Mouse (Mus musculus): ENCODE measurements around the gene Mrpl28. TPM values are rescaled to one million over a fixed set of nuclear protein-coding genes. Genes with fewer than 3 reads are reported as not detected.

Gene Mrpl28
- polyA plus RNA-seq, 1 experiment from 2014 or later, result 177 TPM

GRCm38 (mm10) chr17:26138239-26138836, 15.0 kb downstream of the Mrpl28 start, which contains the start of gene Axin1:
Gene Axin1 (plus strand): TSS chr17:26138688.
- under 1% methylated on average over 36 of the region's 42 CpGs for whole genome bisulfite sequencing
- Histone ChIP-seq H3K9ac (ENCODE audit: low read depth, low read length) (peak within 1 kb of the TSS; percentile 94), H3K9me3 (ENCODE audit: control insufficient read depth, low read length) (no peaks in the 10 kb centered on the region), H3K36me3 (ENCODE audit: control insufficient read depth, insufficient read depth, low read length) (peaks cover 9% of the 10 kb centered on the region), H3K4me2 (ENCODE audit: low read depth, low read length) (peak within 1 kb of the TSS; percentile 84), H3K27ac (replicated peaks; ENCODE audit: low read depth, low read length) (peak within 1 kb of the TSS; percentile 97), H3K27me3 (replicated peaks; ENCODE audit: control insufficient read depth, insufficient read depth, low read length) (no peaks in the 10 kb centered on the region), H3K4me1 (ENCODE audit: control insufficient read depth, insufficient read depth, low read length) (peaks cover 11% of the 10 kb centered on the region), H3K4me3 (ENCODE audit: low read depth, low read length) (peak within 1 kb of the TSS; percentile 84)
- ATAC-seq (ENCODE audit: low read depth) (peak; percentile 98), DNase-seq (ENCODE audit: low spot score) (peak; percentile 99)

GRCm38 (mm10) chr17:26138901-26139381, 15.6 kb downstream of the Mrpl28 start:
- H3K9ac ChIP-seq (ENCODE audit: low read depth, low read length), result peak overlapping the region; percentile 94
- no peaks in the 10 kb centered on the region for H3K9me3 ChIP-seq (ENCODE audit: control insufficient read depth, low read length)
- peak overlapping the region; percentile 84 for H3K4me3 ChIP-seq (ENCODE audit: low read depth, low read length)
- peak overlapping the region; percentile 84 for H3K4me2 ChIP-seq (ENCODE audit: low read depth, low read length)
- peaks cover 11% of the 10 kb centered on the region for H3K4me1 ChIP-seq (ENCODE audit: control insufficient read depth, insufficient read depth, low read length)
- peak overlapping the region; percentile 97 for H3K27ac ChIP-seq (replicated peaks; ENCODE audit: low read depth, low read length)
- under 1% methylated on average over 27 of the region's 58 CpGs for WGBS
- peaks cover 15% of the 10 kb centered on the region for H3K36me3 ChIP-seq (ENCODE audit: control insufficient read depth, insufficient read depth, low read length)
- ATAC-seq (ENCODE audit: low read depth) (peak; percentile 66), DNase-seq (ENCODE audit: low spot score) (peak; percentile 64)
- H3K27me3 ChIP-seq (replicated peaks; ENCODE audit: control insufficient read depth, insufficient read depth, low read length), result no peaks in the 10 kb centered on the region

- Histone ChIP-seq H3K36me3 (ENCODE audit: control insufficient read depth, insufficient read depth, low read length) (peaks cover 45% of the 10 kb centered on the region), H3K4me1 (ENCODE audit: control insufficient read depth, insufficient read depth, low read length) (peaks cover 11% of the 10 kb centered on the region), H3K4me3 (ENCODE audit: low read depth, low read length) (no peak overlapping the region), H3K4me2 (ENCODE audit: low read depth, low read length) (no peak overlapping the region), H3K9ac (ENCODE audit: low read depth, low read length) (no peak overlapping the region), H3K9me3 (ENCODE audit: control insufficient read depth, low read length) (no peaks in the 10 kb centered on the region), H3K27ac (replicated peaks; ENCODE audit: low read depth, low read length) (no peak overlapping the region), H3K27me3 (replicated peaks; ENCODE audit: control insufficient read depth, insufficient read depth, low read length) (no peaks in the 10 kb centered on the region)
- WGBS, result 78% methylated on average over 4 of the region's 4 CpGs
- DNase-seq (ENCODE audit: low spot score) (no peak), ATAC-seq (ENCODE audit: low read depth) (no peak)
These were observed 19.5 kb downstream of the Mrpl28 start for GRCm38 (mm10) chr17:26142796-26143195.

- Histone ChIP-seq H3K9ac (ENCODE audit: low read depth, low read length) (no peak overlapping the region), H3K27ac (replicated peaks; ENCODE audit: low read depth, low read length) (no peak overlapping the region), H3K4me2 (ENCODE audit: low read depth, low read length) (no peak overlapping the region), H3K4me1 (ENCODE audit: control insufficient read depth, insufficient read depth, low read length) (peaks cover 11% of the 10 kb centered on the region), H3K27me3 (replicated peaks; ENCODE audit: control insufficient read depth, insufficient read depth, low read length) (no peaks in the 10 kb centered on the region), H3K36me3 (ENCODE audit: control insufficient read depth, insufficient read depth, low read length) (peaks cover 50% of the 10 kb centered on the region), H3K9me3 (ENCODE audit: control insufficient read depth, low read length) (no peaks in the 10 kb centered on the region), H3K4me3 (ENCODE audit: low read depth, low read length) (no peak overlapping the region)
- ATAC-seq (ENCODE audit: low read depth) (no peak), DNase-seq (ENCODE audit: low spot score) (no peak)
- WGBS, result 91% methylated on average over 5 of the region's 5 CpGs
These were observed 20.1 kb downstream of the Mrpl28 start for GRCm38 (mm10) chr17:26143386-26143785.

- Histone ChIP-seq H3K4me3 (ENCODE audit: low read depth, low read length) (no peak overlapping the region), H3K9me3 (ENCODE audit: control insufficient read depth, low read length) (peaks cover 7% of the 10 kb centered on the region; the same call in 1 of the 2 replicates), H3K27ac (replicated peaks; ENCODE audit: low read depth, low read length) (no peak overlapping the region), H3K36me3 (ENCODE audit: control insufficient read depth, insufficient read depth, low read length) (peaks cover 80% of the 10 kb centered on the region), H3K4me2 (ENCODE audit: low read depth, low read length) (no peak overlapping the region), H3K4me1 (ENCODE audit: control insufficient read depth, insufficient read depth, low read length) (no peaks in the 10 kb centered on the region), H3K27me3 (replicated peaks; ENCODE audit: control insufficient read depth, insufficient read depth, low read length) (no peaks in the 10 kb centered on the region), H3K9ac (ENCODE audit: low read depth, low read length) (no peak overlapping the region)
- no peak for DNase-seq (ENCODE audit: low spot score)
- WGBS, result 83% methylated on average over 2 of the region's 2 CpGs
- ATAC-seq (ENCODE audit: low read depth), result no peak
These were observed 25.8 kb downstream of the Mrpl28 start for GRCm38 (mm10) chr17:26149056-26149455.

- Histone ChIP-seq H3K4me2 (ENCODE audit: low read depth, low read length) (no peak overlapping the region), H3K4me3 (ENCODE audit: low read depth, low read length) (no peak overlapping the region), H3K9ac (ENCODE audit: low read depth, low read length) (no peak overlapping the region), H3K9me3 (ENCODE audit: control insufficient read depth, low read length) (peaks cover 7% of the 10 kb centered on the region; the same call in 1 of the 2 replicates), H3K36me3 (ENCODE audit: control insufficient read depth, insufficient read depth, low read length) (peaks cover 73% of the 10 kb centered on the region), H3K4me1 (ENCODE audit: control insufficient read depth, insufficient read depth, low read length) (no peaks in the 10 kb centered on the region), H3K27ac (replicated peaks; ENCODE audit: low read depth, low read length) (no peak overlapping the region), H3K27me3 (replicated peaks; ENCODE audit: control insufficient read depth, insufficient read depth, low read length) (no peaks in the 10 kb centered on the region)
- DNase-seq (ENCODE audit: low spot score), result no peak
- 96% methylated on average over 2 of the region's 2 CpGs for WGBS
- no peak for ATAC-seq (ENCODE audit: low read depth)
These were observed 28.8 kb downstream of the Mrpl28 start for GRCm38 (mm10) chr17:26151886-26152630.

- 85% methylated on average over 1 of the region's 1 CpGs for WGBS
- Histone ChIP-seq H3K4me1 (ENCODE audit: control insufficient read depth, insufficient read depth, low read length) (no peaks in the 10 kb centered on the region), H3K4me2 (ENCODE audit: low read depth, low read length) (no peak overlapping the region), H3K9ac (ENCODE audit: low read depth, low read length) (no peak overlapping the region), H3K27me3 (replicated peaks; ENCODE audit: control insufficient read depth, insufficient read depth, low read length) (no peaks in the 10 kb centered on the region), H3K9me3 (ENCODE audit: control insufficient read depth, low read length) (no peaks in the 10 kb centered on the region), H3K27ac (replicated peaks; ENCODE audit: low read depth, low read length) (no peak overlapping the region), H3K36me3 (ENCODE audit: control insufficient read depth, insufficient read depth, low read length) (peaks cover 8% of the 10 kb centered on the region; the same call in 1 of the 2 replicates), H3K4me3 (ENCODE audit: low read depth, low read length) (no peak overlapping the region)
- DNase-seq (ENCODE audit: low spot score) (no peak), ATAC-seq (ENCODE audit: low read depth) (no peak)
These were observed 39.4 kb downstream of the Mrpl28 start for GRCm38 (mm10) chr17:26162736-26163135.

- Histone ChIP-seq H3K4me1 (ENCODE audit: control insufficient read depth, insufficient read depth, low read length) (no peaks in the 10 kb centered on the region), H3K9me3 (ENCODE audit: control insufficient read depth, low read length) (no peaks in the 10 kb centered on the region), H3K27me3 (replicated peaks; ENCODE audit: control insufficient read depth, insufficient read depth, low read length) (no peaks in the 10 kb centered on the region), H3K4me2 (ENCODE audit: low read depth, low read length) (no peak overlapping the region), H3K36me3 (ENCODE audit: control insufficient read depth, insufficient read depth, low read length) (peaks cover 8% of the 10 kb centered on the region; the same call in 1 of the 2 replicates), H3K9ac (ENCODE audit: low read depth, low read length) (no peak overlapping the region), H3K27ac (replicated peaks; ENCODE audit: low read depth, low read length) (no peak overlapping the region), H3K4me3 (ENCODE audit: low read depth, low read length) (no peak overlapping the region)
- no peak for DNase-seq (ENCODE audit: low spot score)
- no peak for ATAC-seq (ENCODE audit: low read depth)
- WGBS, result 91% methylated on average over 2 of the region's 2 CpGs
These were observed 44.7 kb downstream of the Mrpl28 start for GRCm38 (mm10) chr17:26168039-26168438.

Measured in embryonic facial prominence, embryonic 14.5 days (tissue).